Mouse (Mus musculus): ENCODE measurements around the gene Noct. TPM values are rescaled to one million over a fixed set of nuclear protein-coding genes. Genes with fewer than 3 reads are reported as not detected.

Noct gene
- total RNA-seq (2012; rRNA removed) (8.7 and 10.2 TPM in 2 replicates), total RNA-seq (2014; rRNA removed) (13.8 and 14.5 TPM in 2 replicates), polyA plus RNA-seq (2012; ENCODE audit: insufficient read length, low read depth) (9.9 and 12.0 TPM in 2 replicates)

- H3K27me3 ChIP-seq (replicated peaks) = no peaks in the 10 kb centered on the region
- dilution Hi-C loops (cut with MboI; ENCODE audit: extremely low pct_ligation_motif_present, extremely low pct_unique_long_range_greater_than_20kb, low sequenced_read_pairs) = no loop called here
- H3K9ac ChIP-seq (ENCODE audit: insufficient read depth, low read depth) = peak within 1 kb of the TSS; percentile 70
- peaks cover 0 to 16% of the 10 kb centered on the region in 2 experiments for H3K36me3 ChIP-seq (replicated peaks in 1 of 2; ENCODE audit: control insufficient read depth in 1 of 2, insufficient read depth in 1 of 2, low read length in 1 of 2)
- DNase-seq (ENCODE audit: extremely low read depth) = peak; percentile 69
- H3K4me2 ChIP-seq (ENCODE audit: insufficient read depth, low read depth, poor library complexity, severe bottlenecking) = peak within 1 kb of the TSS; percentile 95
- in situ Hi-C loops (cut with MboI; ENCODE audit: low pct_ligation_motif_present, low pct_unique_long_range_greater_than_20kb, low sequenced_read_pairs) = loop anchor here (25.0 kb wide), 1 partner anchor 787 kb away; the partner anchor contains the start of gene Slc7a11
- H3K27ac ChIP-seq (ENCODE audit: insufficient read depth, low read depth) = peak within 1 kb of the TSS; percentile 65; the same call in 1 of the 2 replicates
- H3K4me3 ChIP-seq (replicated peaks in 1 of 3; ENCODE audit: low read depth in 2 of 3, low read length in 2 of 3, poor library complexity in 1 of 3) = peak within 1 kb of the TSS; percentile 68 to 90 (median 85)
- peaks cover 13% of the 10 kb centered on the region for H3K79me2 ChIP-seq (replicated peaks; ENCODE audit: control insufficient read depth, extremely low read depth, insufficient read depth, poor library complexity, severe bottlenecking)
- H3K9me3 ChIP-seq (replicated peaks; ENCODE audit: low read length) = no peaks in the 10 kb centered on the region
- H3K4me1 ChIP-seq (ENCODE audit: control insufficient read depth in 1 of 2, insufficient read depth in 2 of 2) = peaks cover 6 to 33% of the 10 kb centered on the region in 2 experiments
- TF ChIP-seq MYC (IDR thresholded peaks at IDR 0.05; ENCODE audit: low read depth, low read length) (peak; percentile 85; the same call in 1 of the 2 replicates), PAX5 (IDR thresholded peaks at IDR 0.05; ENCODE audit: low read length) (no peak), MAX (IDR thresholded peaks at IDR 0.05; ENCODE audit: low read length) (peak; percentile 77), ETS1 (conservative IDR thresholded peaks at IDR 0.05; ENCODE audit: low read depth, low read length) (no peak), JUN (IDR thresholded peaks at IDR 0.05; ENCODE audit: insufficient read depth, low read depth, low read length) (no peak), RAD21 (IDR thresholded peaks at IDR 0.05; ENCODE audit: low read depth, low read length) (no peak), CHD1 (IDR thresholded peaks at IDR 0.05; ENCODE audit: low read depth, low read length) (peak; percentile 99), MXI1 (IDR thresholded peaks at IDR 0.05; ENCODE audit: low read depth, low read length) (peak; percentile 83), E2F4 (IDR thresholded peaks at IDR 0.05; ENCODE audit: insufficient replicate concordance, low read depth, low read length) (no peak), TBP (conservative IDR thresholded peaks at IDR 0.05; ENCODE audit: low read depth, low read length) (peak; percentile 56; the same call in 1 of the 2 replicates), MEF2A (IDR thresholded peaks at IDR 0.05; ENCODE audit: borderline replicate concordance, low read depth, low read length) (peak; percentile 29; the same call in 1 of the 2 replicates), SMC3 (IDR thresholded peaks at IDR 0.05; ENCODE audit: low read depth, low read length) (no peak), CTCF (conservative IDR thresholded peaks at IDR 0.05 in 1 of 2, IDR thresholded peaks at IDR 0.05 in 1 of 2; ENCODE audit: low read depth in 2 of 2, low read length in 2 of 2) (no peak), CHD2 (IDR thresholded peaks at IDR 0.05; ENCODE audit: low read length) (no peak), POLR2A (IDR thresholded peaks at IDR 0.05; ENCODE audit: low read depth, low read length) (peak; percentile 85), SIN3A (IDR thresholded peaks at IDR 0.05; ENCODE audit: low read length) (peak; percentile 40; the same call in 1 of the 2 replicates), JUND (conservative IDR thresholded peaks at IDR 0.05; ENCODE audit: low read depth, low read length) (no peak), ZC3H11A (IDR thresholded peaks at IDR 0.05; ENCODE audit: low read depth, low read length) (no peak), POLR2AphosphoS2 (IDR thresholded peaks at IDR 0.05; ENCODE audit: low read depth, low read length) (0 out of 2 replicates have a peak, but pooled peaks have one; percentile 56), USF2 (conservative IDR thresholded peaks at IDR 0.05; ENCODE audit: low read depth, low read length) (no peak), IRF4 (IDR thresholded peaks at IDR 0.05; ENCODE audit: low read depth, low read length) (peak; percentile 37; the same call in 1 of the 2 replicates), BHLHE40 (IDR thresholded peaks at IDR 0.05; ENCODE audit: low read depth, low read length) (peak; percentile 64), HCFC1 (IDR thresholded peaks at IDR 0.05; ENCODE audit: low read depth, low read length) (peak; percentile 62), ZKSCAN1 (IDR thresholded peaks at IDR 0.05; ENCODE audit: borderline replicate concordance, low read depth, low read length) (no peak), GABPA (IDR thresholded peaks at IDR 0.05; ENCODE audit: insufficient replicate concordance, low read depth, low read length) (no peak), ZMIZ1 (IDR thresholded peaks at IDR 0.05; ENCODE audit: low read depth, low read length) (peak; percentile 63; the same call in 1 of the 2 replicates), NELFE (IDR thresholded peaks at IDR 0.05; ENCODE audit: low read depth, low read length) (peak; percentile 76), EP300 (IDR thresholded peaks at IDR 0.05; ENCODE audit: low read length) (no peak), ZNF384 (IDR thresholded peaks at IDR 0.05; ENCODE audit: low read depth, low read length) (no peak), RCOR1 (conservative IDR thresholded peaks at IDR 0.05; ENCODE audit: low read depth, low read length) (no peak; the same call in 1 of the 2 replicates), USF1 (IDR thresholded peaks at IDR 0.05; ENCODE audit: low read depth, low read length) (no peak), MAFK (IDR thresholded peaks at IDR 0.05; ENCODE audit: insufficient replicate concordance, low read length) (no peak), MAZ (IDR thresholded peaks at IDR 0.05; ENCODE audit: low read depth, low read length) (no peak), UBTF (IDR thresholded peaks at IDR 0.05; ENCODE audit: low read depth, low read length) (peak; percentile 86), TCF12 (IDR thresholded peaks at IDR 0.05; ENCODE audit: low read depth, low read length) (peak; percentile 77), KAT2A (IDR thresholded peaks at IDR 0.05; ENCODE audit: insufficient replicate concordance, low read length) (no peak), NRF1 (IDR thresholded peaks at IDR 0.05; ENCODE audit: low read depth, low read length) (no peak)
These were observed at the start of gene Noct for GRCm38 (mm10) chr3:51224363-51225225. Noct (plus strand) TSS chr3:51224447.

Measured in CH12.LX (cell line).